Mouse (Mus musculus): Measurements from ENCODE around the gene Stat5a. TPM values are rescaled to one million over a fixed set of nuclear protein-coding genes. Genes with fewer than 3 reads are reported as not detected.

The Stat5a gene
- polyA plus RNA-seq, 1 experiment = 4.0 TPM

GRCm38 (mm10) chr11:100897294-100898231 is 38.4 kb downstream of the Stat5a start:
- no peaks in the 10 kb centered on the region for H3K4me1 ChIP-seq (ENCODE audit: control insufficient read depth, insufficient read depth, low read length)
- H3K27me3 ChIP-seq (ENCODE audit: control insufficient read depth, insufficient read depth, low read length) = no peaks in the 10 kb centered on the region
- peaks cover 3% of the 10 kb centered on the region for H3K36me3 ChIP-seq (ENCODE audit: control insufficient read depth, insufficient read depth, low read length)
- H3K4me3 ChIP-seq (ENCODE audit: control insufficient read depth, low read depth, low read length) = no peak overlapping the region
- H3K27ac ChIP-seq (ENCODE audit: control insufficient read depth, insufficient read depth, low read depth, low read length) = no peak overlapping the region
- no peak for TF ChIP-seq CTCF (IDR thresholded peaks at IDR 0.05; ENCODE audit: control insufficient read depth, insufficient read depth, insufficient replicate concordance, low read depth, low read length)
- TF ChIP-seq POLR2A (IDR thresholded peaks at IDR 0.05; ENCODE audit: control insufficient read depth, low read depth, low read length) = no peak

GRCm38 (mm10) chr11:100898441-100899199 is 39.5 kb downstream of the Stat5a start:
- H3K27me3 ChIP-seq (ENCODE audit: control insufficient read depth, insufficient read depth, low read length) = no peaks in the 10 kb centered on the region
- peaks cover 3% of the 10 kb centered on the region for H3K36me3 ChIP-seq (ENCODE audit: control insufficient read depth, insufficient read depth, low read length)
- H3K4me3 ChIP-seq (ENCODE audit: control insufficient read depth, low read depth, low read length) = no peak overlapping the region
- TF ChIP-seq POLR2A (IDR thresholded peaks at IDR 0.05; ENCODE audit: control insufficient read depth, low read depth, low read length) (no peak), CTCF (IDR thresholded peaks at IDR 0.05; ENCODE audit: control insufficient read depth, insufficient read depth, insufficient replicate concordance, low read depth, low read length) (no peak)
- H3K27ac ChIP-seq (ENCODE audit: control insufficient read depth, insufficient read depth, low read depth, low read length) = no peak overlapping the region
- H3K4me1 ChIP-seq (ENCODE audit: control insufficient read depth, insufficient read depth, low read length) = no peaks in the 10 kb centered on the region

- H3K27ac ChIP-seq (ENCODE audit: control insufficient read depth, insufficient read depth, low read depth, low read length) = no peak overlapping the region
- H3K36me3 ChIP-seq (ENCODE audit: control insufficient read depth, insufficient read depth, low read length) = peaks cover 3% of the 10 kb centered on the region
- H3K4me3 ChIP-seq (ENCODE audit: control insufficient read depth, low read depth, low read length) = no peak overlapping the region
- no peaks in the 10 kb centered on the region for H3K27me3 ChIP-seq (ENCODE audit: control insufficient read depth, insufficient read depth, low read length)
- TF ChIP-seq POLR2A (IDR thresholded peaks at IDR 0.05; ENCODE audit: control insufficient read depth, low read depth, low read length) (no peak), CTCF (IDR thresholded peaks at IDR 0.05; ENCODE audit: control insufficient read depth, insufficient read depth, insufficient replicate concordance, low read depth, low read length) (no peak)
- H3K4me1 ChIP-seq (ENCODE audit: control insufficient read depth, insufficient read depth, low read length) = no peaks in the 10 kb centered on the region
Measured at GRCm38 (mm10) chr11:100904580-100905351, 45.6 kb downstream of the Stat5a start.

DNA sequence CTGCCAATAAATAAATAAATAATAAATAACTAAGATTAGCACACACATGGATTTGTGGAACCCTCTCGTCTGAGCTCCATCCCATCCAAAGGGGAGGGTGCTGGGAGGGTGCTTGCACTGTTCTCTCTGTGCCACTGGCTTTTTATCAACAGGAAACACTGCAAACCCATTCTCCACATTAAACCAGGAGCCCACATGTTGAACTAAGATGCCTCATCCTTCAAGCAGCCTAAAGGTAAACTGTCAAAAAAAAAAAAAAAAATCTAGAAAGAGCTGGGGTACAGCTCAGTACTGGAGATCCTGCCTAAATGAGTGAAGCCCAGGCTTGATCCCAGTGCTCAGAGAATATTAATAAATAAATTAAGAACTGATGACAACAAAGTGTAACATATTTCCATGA is 46.8 kb downstream of the Stat5a start:
- H3K27ac ChIP-seq (ENCODE audit: control insufficient read depth, insufficient read depth, low read depth, low read length) = no peak overlapping the region
- peaks cover 3% of the 10 kb centered on the region for H3K36me3 ChIP-seq (ENCODE audit: control insufficient read depth, insufficient read depth, low read length)
- H3K27me3 ChIP-seq (ENCODE audit: control insufficient read depth, insufficient read depth, low read length) = no peaks in the 10 kb centered on the region
- H3K4me3 ChIP-seq (ENCODE audit: control insufficient read depth, low read depth, low read length) = no peak overlapping the region
- no peaks in the 10 kb centered on the region for H3K4me1 ChIP-seq (ENCODE audit: control insufficient read depth, insufficient read depth, low read length)
- TF ChIP-seq POLR2A (IDR thresholded peaks at IDR 0.05; ENCODE audit: control insufficient read depth, low read depth, low read length) = no peak
- no peak for TF ChIP-seq CTCF (IDR thresholded peaks at IDR 0.05; ENCODE audit: control insufficient read depth, insufficient read depth, insufficient replicate concordance, low read depth, low read length)

DNA sequence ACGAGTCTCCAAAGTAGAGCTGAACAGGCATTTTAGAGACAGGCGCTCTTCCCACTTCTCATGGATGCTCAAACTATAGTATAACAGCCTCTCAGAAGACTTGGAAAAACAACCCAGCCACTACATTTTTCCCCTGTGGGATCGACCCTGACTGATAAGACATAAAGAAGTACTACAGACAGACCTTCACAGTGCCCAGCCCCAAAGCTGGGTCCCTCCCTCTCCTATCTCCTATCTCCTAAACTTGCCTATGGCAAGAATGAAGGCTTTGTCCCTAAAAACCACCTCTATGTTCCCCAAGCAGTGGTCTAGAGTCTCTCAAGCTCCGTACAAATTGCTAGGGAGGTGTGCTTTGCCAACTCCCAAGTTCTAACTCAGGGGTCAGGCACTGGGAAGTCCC is 47.7 kb downstream of the Stat5a start:
- Histone ChIP-seq H3K4me1 (ENCODE audit: control insufficient read depth, insufficient read depth, low read length) (no peaks in the 10 kb centered on the region), H3K4me3 (ENCODE audit: control insufficient read depth, low read depth, low read length) (no peak overlapping the region), H3K36me3 (ENCODE audit: control insufficient read depth, insufficient read depth, low read length) (peaks cover 3% of the 10 kb centered on the region), H3K27ac (ENCODE audit: control insufficient read depth, insufficient read depth, low read depth, low read length) (no peak overlapping the region), H3K27me3 (ENCODE audit: control insufficient read depth, insufficient read depth, low read length) (no peaks in the 10 kb centered on the region)
- TF ChIP-seq POLR2A (IDR thresholded peaks at IDR 0.05; ENCODE audit: control insufficient read depth, low read depth, low read length) (no peak), CTCF (IDR thresholded peaks at IDR 0.05; ENCODE audit: control insufficient read depth, insufficient read depth, insufficient replicate concordance, low read depth, low read length) (no peak)

- Histone ChIP-seq H3K4me3 (ENCODE audit: control insufficient read depth, low read depth, low read length) (no peak overlapping the region), H3K27ac (ENCODE audit: control insufficient read depth, insufficient read depth, low read depth, low read length) (no peak overlapping the region), H3K27me3 (ENCODE audit: control insufficient read depth, insufficient read depth, low read length) (no peaks in the 10 kb centered on the region), H3K36me3 (ENCODE audit: control insufficient read depth, insufficient read depth, low read length) (peaks cover 3% of the 10 kb centered on the region), H3K4me1 (ENCODE audit: control insufficient read depth, insufficient read depth, low read length) (no peaks in the 10 kb centered on the region)
- TF ChIP-seq CTCF (IDR thresholded peaks at IDR 0.05; ENCODE audit: control insufficient read depth, insufficient read depth, insufficient replicate concordance, low read depth, low read length) (no peak), POLR2A (IDR thresholded peaks at IDR 0.05; ENCODE audit: control insufficient read depth, low read depth, low read length) (no peak)
Measured at GRCm38 (mm10) chr11:100908112-100908511, 49.0 kb downstream of the Stat5a start.

All from testis, adult 2 months (tissue).